Mouse (Mus musculus) left cerebral cortex, adult 2 months (tissue): ENCODE measurements around the gene B4galnt3. TPM values are rescaled to one million over a fixed set of nuclear protein-coding genes. Genes with fewer than 3 reads are reported as not detected.

ENCODE experiments used
- DNase-seq, 2 experiments: peaks; one replicate each; pipeline ENCODE4 v3.0.0; 2021 to 2022; ENCODE audit warnings: low spot score in 2 of 2, mixed read lengths in 1 of 2; ENCODE audit errors: extremely low spot score in 1 of 2
- H3K27ac ChIP-seq: fragments of 200-600 bp; 2 replicates; pipeline ENCODE4 v1.8.1; 2022
- H3K4me3 ChIP-seq: fragments of 200-600 bp; 2 replicates; pipeline ENCODE4 v1.8.1; 2022
- CTCF ChIP-seq: fragments of 200-600 bp; IDR thresholded peaks from 2 replicates; pipeline ENCODE4 v1.8.1; 2022; ENCODE audit warnings: antibody characterized with exemption, mild to moderate bottlenecking, moderate library complexity
- intact Hi-C: fragments of 180-260 bp; cut with DNase I; formaldehyde crosslinking; loops from one replicate; pipeline ENCODE4 v1.15.1; 2025
- total RNA-seq, 2 experiments: library from RNA; stranded (reverse); gene quantifications; 2 replicates each; pipeline ENCODE4 v1.2.3; 2021

The B4galnt3 gene
- total RNA-seq, 2 experiments from 2014 or later = 0.93 to 1.3 TPM

DNA sequence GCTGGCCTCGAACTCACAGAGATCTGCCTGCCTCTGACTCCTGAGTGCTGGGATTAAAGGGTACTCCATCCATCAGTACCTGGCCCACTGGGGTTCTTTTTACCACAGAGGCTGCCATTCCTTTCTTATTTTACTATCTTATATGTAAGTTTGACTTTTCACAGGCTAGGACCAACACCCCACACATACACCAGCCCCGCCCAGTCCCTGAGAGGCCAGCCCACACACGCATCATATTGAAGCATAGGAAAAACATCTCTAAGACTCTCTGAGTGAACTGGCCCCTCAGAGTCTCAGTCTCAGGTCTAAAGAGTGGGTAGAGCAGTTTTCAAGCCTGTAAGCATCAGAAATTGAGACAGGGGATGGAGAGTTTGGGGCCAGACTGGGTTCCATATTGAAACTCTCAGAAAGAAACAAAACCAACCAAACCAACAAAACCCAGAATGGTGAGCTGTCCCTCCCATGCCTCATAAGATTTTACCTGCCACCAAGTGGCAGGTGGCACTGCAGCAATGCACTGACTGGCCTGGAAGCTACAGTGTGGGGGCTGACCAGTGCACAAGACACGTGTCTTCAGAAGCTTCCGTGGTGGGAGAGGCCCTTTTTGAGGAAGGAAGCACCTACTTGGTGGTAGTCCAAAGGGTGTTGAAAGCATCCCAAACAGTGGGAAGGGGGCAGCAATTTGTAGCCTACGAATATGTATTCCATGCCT is 115.2 kb downstream of the B4galnt3 start:
- intact Hi-C loops = no loop called here
- no peak for DNase-seq
- TF ChIP-seq CTCF = no peak
- H3K4me3 ChIP-seq = no peak overlapping the region
- no peak overlapping the region for H3K27ac ChIP-seq

DNA sequence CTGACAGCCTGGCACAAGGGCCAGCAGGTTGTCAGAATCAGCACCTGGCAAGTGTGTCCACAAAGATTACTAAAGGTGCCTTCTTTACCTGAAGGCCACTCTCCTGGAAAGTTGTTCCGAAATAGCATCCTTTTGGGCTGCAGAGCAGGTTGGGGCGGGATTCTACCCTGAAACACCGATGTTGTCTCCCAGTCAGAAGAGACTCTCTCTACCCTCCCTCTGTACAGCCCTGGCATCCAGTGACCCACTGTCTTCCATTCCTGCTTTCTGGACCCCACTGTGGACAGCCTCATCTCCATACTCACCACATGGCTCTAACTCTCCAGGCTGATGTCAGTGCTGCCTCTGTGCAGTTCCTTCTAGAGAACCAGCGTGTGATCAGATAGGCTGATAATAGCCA is 118.7 kb downstream of the B4galnt3 start:
- no peak overlapping the region for H3K27ac ChIP-seq
- DNase-seq = no peak
- TF ChIP-seq CTCF = no peak
- intact Hi-C loops = no loop called here
- H3K4me3 ChIP-seq = no peak overlapping the region

DNA sequence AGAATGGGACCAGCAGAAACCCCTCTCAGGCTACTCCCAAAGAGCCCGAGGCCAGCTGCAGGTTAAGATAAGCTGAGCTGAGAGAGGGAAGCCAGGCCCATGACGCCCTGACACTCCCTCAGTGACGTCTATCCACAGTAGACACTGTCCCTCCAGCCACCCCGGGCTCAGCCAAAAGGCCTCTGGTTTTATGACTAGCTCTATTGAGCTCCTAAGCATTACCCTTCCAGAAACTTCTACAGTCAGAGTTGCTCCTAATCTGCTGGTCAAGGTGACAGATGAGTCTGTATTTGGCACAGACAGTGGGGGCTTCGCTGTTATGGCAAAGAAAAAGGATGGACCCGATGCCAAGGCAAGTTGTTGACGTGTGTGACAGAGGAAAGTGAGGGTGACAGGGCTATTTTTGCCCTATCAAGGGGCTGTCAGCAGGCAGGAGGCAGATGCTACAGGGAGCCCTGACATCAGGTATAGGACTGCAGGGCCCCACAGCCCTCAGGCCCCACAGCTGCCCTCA is 119.7 kb downstream of the B4galnt3 start:
- Histone ChIP-seq H3K27ac (peak overlapping the region; percentile 28; the same call in 1 of the 2 replicates), H3K4me3 (no peak overlapping the region)
- TF ChIP-seq CTCF = no peak
- DNase-seq = no peak
- intact Hi-C loops = no loop called here

DNA sequence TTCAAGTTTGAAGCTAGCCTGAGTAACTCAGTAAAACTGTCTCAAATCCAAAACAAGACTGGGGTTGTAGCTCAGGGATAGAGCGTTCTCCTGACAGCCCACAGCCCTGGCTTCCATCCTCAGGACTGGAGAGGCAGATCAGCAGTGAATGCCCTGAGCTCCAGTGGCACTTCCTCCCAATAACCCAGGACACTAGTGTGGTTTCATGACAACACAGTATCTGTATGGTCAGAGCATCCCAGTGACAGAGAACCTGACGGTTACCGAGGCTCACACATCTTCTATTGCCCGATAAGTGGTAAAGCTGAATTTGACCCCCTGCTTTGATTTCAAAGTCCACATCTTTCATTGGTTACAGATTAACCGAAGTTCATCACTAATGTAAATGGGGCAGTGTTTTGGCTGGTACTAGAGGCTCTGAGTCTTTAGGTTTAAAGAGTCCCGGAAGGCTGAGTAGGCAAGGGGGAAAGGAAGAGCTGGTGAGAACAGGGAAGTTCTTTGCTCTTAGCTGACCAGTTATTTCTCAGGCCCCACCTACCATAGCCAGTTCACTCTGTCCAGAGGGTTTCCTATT is 120.2 kb downstream of the B4galnt3 start:
- no peak for TF ChIP-seq CTCF
- DNase-seq = no peak
- Histone ChIP-seq H3K27ac (no peak overlapping the region; the same call in 1 of the 2 replicates), H3K4me3 (no peak overlapping the region)
- intact Hi-C loops = no loop called here

DNA sequence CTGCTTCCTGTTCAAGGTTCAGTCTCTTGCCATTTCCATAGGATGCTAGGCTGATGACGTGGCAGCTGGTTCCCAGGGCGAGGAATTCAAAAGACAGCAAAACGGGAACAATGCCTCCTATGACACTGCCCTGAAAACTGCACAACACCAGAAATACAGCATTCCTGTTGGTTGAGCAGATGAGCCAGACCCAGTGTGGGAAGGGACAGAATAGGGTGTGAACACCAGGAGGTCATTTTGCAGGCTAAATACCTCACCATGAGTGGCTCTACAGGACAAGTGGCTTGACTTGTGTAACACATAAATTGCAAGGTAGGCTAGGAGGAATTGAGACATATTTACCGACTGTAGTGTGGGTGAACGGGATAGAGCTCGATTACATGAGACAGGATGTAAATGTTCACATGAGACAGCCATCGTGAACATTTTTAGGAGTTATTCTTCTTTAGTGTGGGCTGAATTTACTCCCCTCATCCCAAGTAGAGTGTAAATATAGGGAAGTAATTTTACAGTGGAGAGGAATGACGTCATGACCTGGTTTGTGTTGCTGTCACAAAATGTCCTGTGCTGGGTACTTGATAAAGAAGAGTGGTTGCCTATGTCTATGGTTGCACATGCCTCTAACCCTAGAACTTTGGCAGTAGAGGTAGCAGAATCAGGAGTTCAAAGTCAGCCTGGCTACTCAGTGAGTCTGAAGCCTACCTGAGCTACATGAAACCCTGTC is 121.9 kb downstream of the B4galnt3 start:
- intact Hi-C loops = no loop called here
- DNase-seq = no peak
- no peak overlapping the region for H3K4me3 ChIP-seq
- TF ChIP-seq CTCF = no peak
- H3K27ac ChIP-seq = no peak overlapping the region

DNA sequence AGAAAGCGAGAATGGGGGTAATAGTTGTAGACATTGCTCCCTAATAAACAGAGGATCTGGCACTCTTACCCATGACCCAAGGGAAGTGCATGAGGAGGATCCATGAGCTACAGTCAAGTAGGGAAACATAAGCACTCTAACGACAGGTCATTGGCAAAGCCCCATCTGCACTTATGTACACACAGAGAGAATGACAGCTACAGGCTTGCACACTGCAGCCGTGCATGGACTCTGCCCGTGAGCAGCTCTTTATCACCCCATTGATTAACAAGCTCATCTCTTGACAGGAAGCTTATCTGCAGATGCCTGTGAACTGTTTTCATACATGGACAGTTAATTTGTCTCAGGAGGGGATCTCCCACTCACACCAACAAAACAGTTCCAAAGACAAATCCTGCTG is 126.8 kb downstream of the B4galnt3 start:
- no peak overlapping the region for H3K4me3 ChIP-seq
- DNase-seq = no peak
- intact Hi-C loops = no loop called here
- no peak overlapping the region for H3K27ac ChIP-seq
- TF ChIP-seq CTCF = no peak

DNA sequence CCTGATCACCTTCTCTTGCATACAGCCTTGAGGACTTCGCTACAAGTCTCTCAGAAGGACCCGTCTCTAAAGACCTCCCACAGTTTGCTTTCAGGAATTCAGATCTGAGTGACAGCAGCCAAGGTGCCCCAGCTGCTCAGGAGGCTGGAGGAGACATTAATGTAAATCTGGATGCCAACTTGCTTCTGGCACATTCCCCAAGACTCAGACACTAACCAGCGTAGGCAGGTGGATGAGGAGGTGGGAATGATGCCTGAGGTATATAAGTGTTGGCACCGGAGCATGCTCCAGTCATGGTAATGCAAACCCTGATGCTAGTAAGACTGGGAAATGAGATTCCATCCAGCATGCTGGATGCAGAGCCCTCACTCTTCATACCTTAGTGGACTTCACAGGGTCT is 129.6 kb downstream of the B4galnt3 start:
- Histone ChIP-seq H3K27ac (no peak overlapping the region), H3K4me3 (no peak overlapping the region)
- no peak for TF ChIP-seq CTCF
- intact Hi-C loops = no loop called here
- DNase-seq = peak in 1 of 2 experiments; percentile 35

DNA sequence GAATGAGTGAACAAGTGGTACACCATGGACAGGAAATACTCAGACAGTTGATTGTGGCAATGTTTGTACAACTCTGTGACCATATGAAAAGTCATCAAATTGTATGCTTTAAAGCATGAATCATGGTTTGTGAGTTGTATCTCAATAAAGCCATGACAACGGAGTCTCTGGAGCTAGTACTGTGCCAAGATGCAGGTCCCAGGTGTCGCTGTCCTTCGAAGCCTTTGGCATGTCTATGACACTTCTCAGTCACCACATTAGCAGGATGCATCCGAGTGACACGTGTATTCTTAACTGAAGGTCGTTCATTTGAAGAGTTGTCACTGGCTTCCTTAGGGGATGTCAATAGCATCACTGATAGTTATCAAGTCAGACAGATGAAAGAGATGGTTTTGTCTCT is 131.4 kb downstream of the B4galnt3 start:
- no peak overlapping the region for H3K4me3 ChIP-seq
- H3K27ac ChIP-seq = no peak overlapping the region
- intact Hi-C loops = no loop called here
- DNase-seq = no peak
- no peak for TF ChIP-seq CTCF

DNA sequence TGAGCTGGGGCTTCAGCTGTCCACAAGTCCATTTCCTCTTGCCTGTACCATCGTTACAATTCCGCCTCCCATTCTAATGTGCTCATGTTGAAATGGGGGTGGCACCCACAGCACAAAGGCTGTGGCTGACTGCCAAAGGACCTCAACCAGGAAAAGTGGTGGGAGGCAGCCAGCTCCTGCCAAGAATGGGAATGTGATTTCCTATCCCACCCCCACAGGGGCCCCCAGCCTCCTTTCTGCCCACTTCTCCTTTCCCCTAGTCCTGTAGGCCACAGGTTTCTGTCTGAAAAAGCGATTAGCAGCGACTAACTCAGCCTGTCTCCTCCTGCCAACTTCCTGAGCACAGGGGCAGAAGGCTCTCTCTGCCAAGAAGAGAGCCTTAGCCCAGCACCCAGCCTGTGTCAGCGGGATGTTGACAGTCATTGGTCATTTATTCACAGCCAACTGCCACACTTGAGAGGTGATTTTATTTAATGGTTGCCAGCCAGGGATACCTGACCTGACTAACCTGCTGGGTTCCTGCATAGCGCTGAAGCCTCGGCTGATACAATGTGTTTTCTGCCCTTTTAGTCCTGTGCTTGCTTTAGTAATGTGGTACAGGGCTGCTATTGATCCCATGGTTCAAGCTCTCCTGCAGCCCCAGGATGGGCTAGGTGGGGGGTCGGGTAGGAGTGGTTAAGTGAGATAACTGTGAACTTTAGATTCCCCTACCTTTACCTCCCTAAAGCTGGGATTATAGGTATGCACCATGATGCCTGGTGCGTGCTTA is 135.0 kb downstream of the B4galnt3 start:
- intact Hi-C loops = loop anchor here (2.0 kb wide), 1 partner anchor 51 kb away; no protein-coding TSS in a partner anchor
- Histone ChIP-seq H3K4me3 (no peak overlapping the region), H3K27ac (peak overlapping the region; percentile 30; the same call in 1 of the 2 replicates)
- no peak for TF ChIP-seq CTCF
- DNase-seq = peak; percentile 50 to 59

DNA sequence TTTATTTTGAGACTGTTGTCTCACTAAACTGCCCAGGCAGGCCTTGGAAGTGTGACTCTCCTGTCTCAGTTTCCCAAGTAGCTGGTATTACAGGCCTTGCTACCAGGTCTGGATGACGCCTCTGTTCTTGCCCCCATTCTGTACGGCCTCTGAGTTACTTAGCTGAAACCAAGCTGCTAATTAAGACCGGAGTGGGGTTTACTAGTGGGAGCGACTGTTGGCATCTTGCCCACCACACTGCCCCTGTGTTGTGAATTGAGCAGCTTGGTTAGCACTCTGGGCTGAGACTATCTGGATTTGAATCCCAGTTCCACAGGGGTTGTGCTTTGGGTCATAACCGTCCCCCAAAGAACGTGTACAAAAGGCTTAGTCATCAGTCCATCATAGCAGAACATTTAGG is 136.9 kb downstream of the B4galnt3 start:
- Histone ChIP-seq H3K4me3 (no peak overlapping the region), H3K27ac (no peak overlapping the region)
- intact Hi-C loops = no loop called here
- no peak for DNase-seq
- no peak for TF ChIP-seq CTCF

DNA sequence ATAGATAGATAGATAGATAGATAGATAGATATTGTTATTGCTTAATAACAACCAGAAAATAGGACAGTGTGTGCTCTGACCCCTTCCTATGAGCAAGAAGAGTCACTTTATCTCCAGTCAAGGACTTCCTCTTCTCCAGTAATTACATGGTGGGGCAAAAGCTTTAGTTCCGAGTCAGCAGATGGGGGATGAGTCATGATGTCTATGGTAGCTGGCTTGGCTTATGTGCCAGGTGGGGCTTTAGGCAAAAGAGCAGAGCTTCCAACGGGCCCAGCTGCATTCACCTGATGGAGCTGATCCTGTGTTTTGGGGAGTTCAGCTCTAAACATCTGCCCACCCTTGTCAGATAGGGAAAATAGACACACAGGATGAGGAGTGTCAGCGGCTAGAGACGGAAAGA is 138.8 kb downstream of the B4galnt3 start:
- H3K27ac ChIP-seq = no peak overlapping the region
- no peak overlapping the region for H3K4me3 ChIP-seq
- no peak for DNase-seq
- intact Hi-C loops = no loop called here
- TF ChIP-seq CTCF = no peak
